Mouse (Mus musculus) colon, adult 2 months (tissue): Measurements from ENCODE around the gene Nr4a1. TPM values are rescaled to one million over a fixed set of nuclear protein-coding genes. Genes with fewer than 3 reads are reported as not detected.

Experiments
- polyA plus RNA-seq: library from polyadenylated mRNA; depleted of rRNA; stranded (reverse); fragments of >200 nt; gene quantifications from 2 replicates; pipeline ENCODE4 v1.2.3, GENCODE M21; 2012; rRNA removed

The Nr4a1 gene
- 17.2 and 17.8 TPM in 2 replicates for polyA plus RNA-seq

GRCm38 (mm10) chr15:101253886-101254795, at the start of gene Nr4a1:
Nr4a1 (plus strand) TSS chr15:101254269.

GRCm38 (mm10) chr15:101224006-101224906, 29.8 kb upstream of the Nr4a1 start, which contains the start of gene Grasp:
Grasp (plus strand) TSS chr15:101224188.

GRCm38 (mm10) chr15:101283911-101284750, 30.1 kb downstream of the Nr4a1 start, which contains the start of gene Atg101:
Atg101 (plus strand) TSS chr15:101284272.

GRCm38 (mm10) chr15:101293025-101293621, 39.1 kb downstream of the Nr4a1 start, which contains the start of gene 6030408B16Rik:
6030408B16Rik (plus strand) TSS chr15:101293212.

Other genes starting within 250 kb of the Nr4a1 start
- 0.17 and 0.21 TPM in 2 replicates for gene Gm47841, start 206.9 kb upstream of the Nr4a1 start, polyA plus RNA-seq
- gene Fignl2, start 175.7 kb upstream of the Nr4a1 start, polyA plus RNA-seq, result 6.1 and 6.3 TPM in 2 replicates
- gene Ankrd33, start 138.5 kb upstream of the Nr4a1 start, polyA plus RNA-seq, result not detected in 2 replicates
- gene Acvrl1, start 125.7 kb upstream of the Nr4a1 start, polyA plus RNA-seq, result 44.8 and 47.9 TPM in 2 replicates
- 65.2 and 84.6 TPM in 2 replicates for gene Acvr1b, start 80.2 kb upstream of the Nr4a1 start, polyA plus RNA-seq
- 11.3 and 14.6 TPM in 2 replicates for gene Grasp, start 30.1 kb upstream of the Nr4a1 start, polyA plus RNA-seq
- 58.0 and 64.1 TPM in 2 replicates for gene Atg101, start 30.0 kb downstream of the Nr4a1 start, polyA plus RNA-seq
- 0.28 and 0.51 TPM in 2 replicates for gene 6030408B16Rik, start 38.9 kb downstream of the Nr4a1 start, polyA plus RNA-seq
- gene Krt80, start 115.9 kb downstream of the Nr4a1 start, polyA plus RNA-seq, result 2.5 and 2.9 TPM in 2 replicates
- gene Krt7, start 156.8 kb downstream of the Nr4a1 start, polyA plus RNA-seq, result 71.1 and 72.9 TPM in 2 replicates
- gene Krt87, start 184.5 kb downstream of the Nr4a1 start, polyA plus RNA-seq, result 2.8 and 3.7 TPM in 2 replicates
- gene Krt88, start 193.5 kb downstream of the Nr4a1 start, polyA plus RNA-seq, result not detected in 2 replicates
- not detected in 2 replicates for gene Krt81, start 209.5 kb downstream of the Nr4a1 start, polyA plus RNA-seq
- gene Krt86, start 219.2 kb downstream of the Nr4a1 start, polyA plus RNA-seq, result not detected in 2 replicates
- 0.63 and 0.72 TPM in 2 replicates for gene Krt83, start 237.2 kb downstream of the Nr4a1 start, polyA plus RNA-seq